Comparison of ENCODE assay signal across 9 mouse cellular contexts in genomic region chr17:43758607-43759259, GRCm38 (mm10). TPM values are rescaled to one million over a fixed set of nuclear protein-coding genes. Genes with fewer than 3 reads are reported as not detected.
DNase-seq lines count a peak whose midpoint lies in the region; ATAC-seq and TF ChIP-seq lines count a peak whose summit lies in the region.
"Had no signal": no experiment of that assay in that cellular context is flagged by ENCODE, and none has a peak within 500 bp of the region (broad histone marks: within the 10 kb centered on the region; RNA-seq: fewer than 3 reads in every experiment).

No protein-coding gene starts in this region.

- ATAC-seq in kidney, postnatal 0 days (replicated peaks; ENCODE audit: low FRiP score, low read depth), result no peak; the same call in 1 of the 2 replicates
- ATAC-seq in stomach, postnatal 0 days (ENCODE audit: low FRiP score, low TSS enrichment), result peak; percentile 68; the same call in 1 of the 2 replicates
- no peak for ATAC-seq in CD4-positive, CD25-positive, alpha-beta regulatory T cell, adult 4 months
- no peak for ATAC-seq in forebrain, embryonic 15.5 days (replicated peaks)
- ATAC-seq in hindbrain, embryonic 14.5 days (ENCODE audit: low FRiP score), result no peak

- peak; percentile 64 for TF ChIP-seq CTCF in kidney, postnatal 0 days (IDR thresholded peaks at IDR 0.05; ENCODE audit: low read depth)
- TF ChIP-seq CTCF in stomach, postnatal 0 days (IDR thresholded peaks at IDR 0.05; ENCODE audit: low read depth), result peak; percentile 69

- WGBS in kidney, postnatal 0 days, result 31% methylated on average over 15 of the region's 15 CpGs
- whole genome bisulfite sequencing in stomach, postnatal 0 days, result 22% methylated on average over 15 of the region's 15 CpGs
- WGBS in forebrain, embryonic 15.5 days, result 67% methylated on average over 15 of the region's 15 CpGs
- 63% methylated on average over 15 of the region's 15 CpGs for WGBS in hindbrain, embryonic 14.5 days

- no peaks in the 10 kb centered on the region for H3K4me1 ChIP-seq in kidney, postnatal 0 days (replicated peaks; ENCODE audit: insufficient read depth, low read length)
- no peaks in the 10 kb centered on the region for H3K4me1 ChIP-seq in stomach, postnatal 0 days (replicated peaks; ENCODE audit: control insufficient read depth, insufficient read depth)
- no peaks in the 10 kb centered on the region for H3K4me1 ChIP-seq in forebrain, embryonic 15.5 days
- no peaks in the 10 kb centered on the region for H3K4me1 ChIP-seq in hindbrain, embryonic 14.5 days (replicated peaks; ENCODE audit: control insufficient read depth, insufficient read depth, low read length)
- H3K4me1 ChIP-seq: liver, embryonic 15.5 days had no signal

- H3K27me3 ChIP-seq in kidney, postnatal 0 days (ENCODE audit: insufficient read depth, low read length), result no peaks in the 10 kb centered on the region
- H3K27me3 ChIP-seq in stomach, postnatal 0 days (ENCODE audit: control insufficient read depth, insufficient read depth, low read length), result no peaks in the 10 kb centered on the region
- H3K27me3 ChIP-seq in forebrain, embryonic 15.5 days, result no peaks in the 10 kb centered on the region
- no peaks in the 10 kb centered on the region for H3K27me3 ChIP-seq in hindbrain, embryonic 14.5 days (ENCODE audit: control insufficient read depth, insufficient read depth, low read length)
- H3K27me3 ChIP-seq: liver, embryonic 15.5 days had no signal

- H3K9me3 ChIP-seq in kidney, postnatal 0 days (replicated peaks; ENCODE audit: low read length), result no peaks in the 10 kb centered on the region
- no peaks in the 10 kb centered on the region for H3K9me3 ChIP-seq in stomach, postnatal 0 days (ENCODE audit: control insufficient read depth, low read length)
- no peaks in the 10 kb centered on the region for H3K9me3 ChIP-seq in forebrain, embryonic 15.5 days
- H3K9me3 ChIP-seq in hindbrain, embryonic 14.5 days (ENCODE audit: control insufficient read depth, low read length), result no peaks in the 10 kb centered on the region
- H3K9me3 ChIP-seq: liver, embryonic 15.5 days had no signal

- H3K4me2 ChIP-seq in kidney, postnatal 0 days (ENCODE audit: low read length), result no peak overlapping the region
- peak overlapping the region; percentile 15; the same call in 1 of the 2 replicates for H3K4me2 ChIP-seq in stomach, postnatal 0 days (replicated peaks; ENCODE audit: low read depth)
- no peak overlapping the region for H3K4me2 ChIP-seq in forebrain, embryonic 15.5 days (replicated peaks)
- no peak overlapping the region for H3K4me2 ChIP-seq in hindbrain, embryonic 14.5 days (replicated peaks)
- H3K4me2 ChIP-seq: liver, embryonic 15.5 days had no signal

- no peak overlapping the region for H3K4me3 ChIP-seq in kidney, postnatal 0 days (replicated peaks; ENCODE audit: low read depth, low read length)
- no peak overlapping the region for H3K4me3 ChIP-seq in stomach, postnatal 0 days (ENCODE audit: low read depth, low read length)
- H3K4me3 ChIP-seq in forebrain, embryonic 15.5 days, result no peak overlapping the region
- H3K4me3 ChIP-seq in hindbrain, embryonic 14.5 days (replicated peaks; ENCODE audit: low read length), result no peak overlapping the region
- H3K4me3 ChIP-seq: liver, embryonic 15.5 days had no signal

- no peak overlapping the region for H3K27ac ChIP-seq in kidney, postnatal 0 days
- H3K27ac ChIP-seq in stomach, postnatal 0 days (replicated peaks), result no peak overlapping the region
- H3K27ac ChIP-seq in forebrain, embryonic 15.5 days (replicated peaks), result no peak overlapping the region
- no peak overlapping the region for H3K27ac ChIP-seq in hindbrain, embryonic 14.5 days
- H3K27ac ChIP-seq: liver, embryonic 15.5 days had no signal

- no peak for TF ChIP-seq EP300 in stomach, postnatal 0 days (optimal IDR thresholded peaks at IDR 0.05)

- DNase-seq in urinary bladder, postnatal 25 days (ENCODE audit: low spot score), result peak; percentile 4
- DNase-seq in urinary bladder, postnatal 10 days (ENCODE audit: low spot score), result no peak
- peak; percentile 59 for DNase-seq in heart, adult 8-10 months (ENCODE audit: low spot score)
- DNase-seq in kidney, postnatal 0 days (ENCODE audit: low spot score), result peak; percentile 92
- DNase-seq in stomach, postnatal 0 days (ENCODE audit: low spot score), result peak; percentile 53
- no peak for DNase-seq in hindbrain, embryonic 14.5 days (ENCODE audit: low spot score)

- no peak overlapping the region for H3K9ac ChIP-seq in kidney, postnatal 0 days (ENCODE audit: low read depth, low read length)
- H3K9ac ChIP-seq in stomach, postnatal 0 days (ENCODE audit: low read length), result no peak overlapping the region
- H3K9ac ChIP-seq in forebrain, embryonic 15.5 days (replicated peaks), result no peak overlapping the region
- no peak overlapping the region for H3K9ac ChIP-seq in hindbrain, embryonic 14.5 days
- H3K9ac ChIP-seq: liver, embryonic 15.5 days had no signal

- H3K36me3 ChIP-seq in kidney, postnatal 0 days (ENCODE audit: insufficient read depth, low read length), result no peaks in the 10 kb centered on the region
- H3K36me3 ChIP-seq in stomach, postnatal 0 days (ENCODE audit: control insufficient read depth, insufficient read depth, low read length), result no peaks in the 10 kb centered on the region
- H3K36me3 ChIP-seq in forebrain, embryonic 15.5 days, result no peaks in the 10 kb centered on the region
- H3K36me3 ChIP-seq in hindbrain, embryonic 14.5 days (replicated peaks; ENCODE audit: control insufficient read depth, insufficient read depth), result no peaks in the 10 kb centered on the region
- H3K36me3 ChIP-seq: liver, embryonic 15.5 days had no signal

RNA-seq across cellular contexts. Expression of gene Rcan2, which starts 42.4 kb away (rescaled TPM):
- 100 to 1,000 TPM; 431 to 459 (median 436) TPM for total RNA-seq in heart, adult 8-10 months (2022)
- 6.9 and 8.1 TPM in 2 replicates for polyA plus RNA-seq in kidney, postnatal 0 days (2015; fragmentation: Nextera tagmentation; extraction: Ambion mirVana)
- 11.0 and 12.5 TPM in 2 replicates for polyA plus RNA-seq in stomach, postnatal 0 days (2015; fragmentation: Nextera tagmentation; extraction: Ambion mirVana)
- not detected for polyA plus RNA-seq in CD4-positive, CD25-positive, alpha-beta regulatory T cell, adult 4 months (2017; shearing (Covaris generic))
- 30.1 and 31.0 TPM in 2 replicates for polyA plus RNA-seq in forebrain, embryonic 15.5 days (2015; fragmentation: Nextera tagmentation; extraction: Ambion mirVana)
- polyA plus RNA-seq in hindbrain, embryonic 14.5 days (2014; fragmentation: Nextera tagmentation; extraction: Ambion mirVana), result 118 and 124 TPM in 2 replicates

Comparison
In these comparisons a context has a peak if more than half of its experiments do, and no peak if none do; other contexts are left out.
1. DNase-seq: peak in urinary bladder, postnatal 25 days (single experiment), heart, adult 8-10 months (single experiment), kidney, postnatal 0 days (single experiment) and stomach, postnatal 0 days (single experiment); none in urinary bladder, postnatal 10 days (single experiment) and hindbrain, embryonic 14.5 days (single experiment).